Mouse (Mus musculus) heart, postnatal 10 days (tissue): ENCODE results near the gene Adcy5. TPM values are rescaled to one million over a fixed set of nuclear protein-coding genes. Genes with fewer than 3 reads are reported as not detected.

Experiments
- DNase-seq, 2 experiments: peaks; one replicate each; pipeline ENCODE4 v3.0.0; 2021
- intact Hi-C: fragments of 180-260 bp; cut with DNase I; formaldehyde crosslinking; loops from one replicate; pipeline ENCODE4 v1.15.1; 2025
- total RNA-seq, 2 experiments: library from RNA; stranded (reverse); gene quantifications; 2 replicates each; pipeline ENCODE4 v1.2.3; 2021

Adcy5 gene
- total RNA-seq, 2 experiments from 2014 or later, result 55.1 to 56.3 TPM

GRCm38 (mm10) chr16:35308016-35308415, 153.3 kb downstream of the Adcy5 start:
- intact Hi-C loops, result no loop called here
- DNase-seq, result no peak

- intact Hi-C loops, result no loop called here
- no peak for DNase-seq
Measured at GRCm38 (mm10) chr16:35308486-35309143, 153.9 kb downstream of the Adcy5 start.

GRCm38 (mm10) chr16:35309634-35310033, 155.0 kb downstream of the Adcy5 start:
- intact Hi-C loops, result no loop called here
- DNase-seq, result no peak

- no peak for DNase-seq
- intact Hi-C loops, result no loop called here
Measured at GRCm38 (mm10) chr16:35310551-35311110, 156.0 kb downstream of the Adcy5 start.

GRCm38 (mm10) chr16:35311586-35311985, 156.9 kb downstream of the Adcy5 start:
- DNase-seq, result no peak
- intact Hi-C loops, result no loop called here

- intact Hi-C loops, result loop anchor here (5.0 kb wide), 1 partner anchor 502 kb away; no protein-coding TSS in a partner anchor
- no peak for DNase-seq
Measured at GRCm38 (mm10) chr16:35315496-35315895, 160.8 kb downstream of the Adcy5 start.

- no peak for DNase-seq
- intact Hi-C loops, result loop anchor here (5.0 kb wide), 1 partner anchor 500 kb away; no protein-coding TSS in a partner anchor
Measured at GRCm38 (mm10) chr16:35316856-35317264, 162.2 kb downstream of the Adcy5 start.

- DNase-seq, result no peak
- intact Hi-C loops, result loop anchor here (5.0 kb wide), 1 partner anchor 500 kb away; no protein-coding TSS in a partner anchor
Measured at GRCm38 (mm10) chr16:35317460-35317859, 162.8 kb downstream of the Adcy5 start.

GRCm38 (mm10) chr16:35318397-35318796, 163.7 kb downstream of the Adcy5 start:
- DNase-seq, result no peak
- intact Hi-C loops, result loop anchor here (2.0 to 5.0 kb wide), 2 partner anchors 222 to 499 kb away; partner anchors contain the start of gene Sema5b

- intact Hi-C loops, result loop anchor here (1.0 to 5.0 kb wide), 3 partner anchors 221 to 498 kb away; partner anchors contain the start of gene Sema5b
- peak in 1 of 2 experiments; percentile 49 for DNase-seq
Measured at GRCm38 (mm10) chr16:35319335-35319734, 164.7 kb downstream of the Adcy5 start.

- DNase-seq, result no peak
- intact Hi-C loops, result loop anchor here (1.0 to 10.0 kb wide), 4 partner anchors 221 to 498 kb away; partner anchors contain the start of gene Sema5b
Measured at GRCm38 (mm10) chr16:35319773-35320172, 165.1 kb downstream of the Adcy5 start.

GRCm38 (mm10) chr16:35330451-35330850, 175.8 kb downstream of the Adcy5 start:
- intact Hi-C loops, result no loop called here
- no peak for DNase-seq

Other genes starting within 250 kb of the Adcy5 start
- 10 to 100 TPM; 11.3 to 15.8 TPM for gene Hacd2, start 132.4 kb upstream of the Adcy5 start, total RNA-seq
- 10 to 100 TPM; 12.6 to 12.8 TPM for gene Sec22a, start 209.0 kb downstream of the Adcy5 start, total RNA-seq